Comparison of ENCODE assay signal across 22 mouse cellular contexts in genomic region chr13:63595869-63596268, GRCm38 (mm10). TPM values are rescaled to one million over a fixed set of nuclear protein-coding genes. Genes with fewer than 3 reads are reported as not detected.
A peak's percentile ranks its signal among the peaks of the same experiment; 100 is the strongest.
DNase-seq lines count a peak whose midpoint lies in the region; ATAC-seq lines count a peak whose summit lies in the region.
"Had no signal": no experiment of that assay in that cellular context is flagged by ENCODE, and none has a peak within 500 bp of the region (broad histone marks: within the 10 kb centered on the region; RNA-seq: fewer than 3 reads in every experiment).

No protein-coding gene starts in this region.

- H3K36me3 ChIP-seq in heart, embryonic 11.5 days (ENCODE audit: control insufficient read depth, insufficient read depth, low read length): no peaks in the 10 kb centered on the region
- H3K36me3 ChIP-seq in lung, embryonic 16.5 days (ENCODE audit: control insufficient read depth, insufficient read depth, low read length): no peaks in the 10 kb centered on the region
- no peaks in the 10 kb centered on the region for H3K36me3 ChIP-seq in heart, embryonic 15.5 days
- H3K36me3 ChIP-seq: forebrain, embryonic 12.5 days; stomach, embryonic 15.5 days had no signal

- no peak overlapping the region for H3K4me3 ChIP-seq in heart, embryonic 11.5 days (ENCODE audit: low read depth, low read length)
- H3K4me3 ChIP-seq in lung, embryonic 16.5 days (ENCODE audit: low read length): no peak overlapping the region
- H3K4me3 ChIP-seq in heart, embryonic 15.5 days: no peak overlapping the region
- H3K4me3 ChIP-seq: forebrain, embryonic 12.5 days; layer of hippocampus, adult 2 months; stomach, embryonic 15.5 days had no signal

- H3K9me3 ChIP-seq in heart, embryonic 11.5 days (replicated peaks; ENCODE audit: control insufficient read depth, low read length): no peaks in the 10 kb centered on the region
- H3K9me3 ChIP-seq in lung, embryonic 16.5 days (ENCODE audit: control insufficient read depth, low read length): no peaks in the 10 kb centered on the region
- no peaks in the 10 kb centered on the region for H3K9me3 ChIP-seq in heart, embryonic 15.5 days (replicated peaks)
- H3K9me3 ChIP-seq: forebrain, embryonic 12.5 days; stomach, embryonic 15.5 days had no signal

- no peak overlapping the region for H3K4me2 ChIP-seq in heart, embryonic 11.5 days
- H3K4me2 ChIP-seq in lung, embryonic 16.5 days (ENCODE audit: low read depth, low read length): no peak overlapping the region
- no peak overlapping the region for H3K4me2 ChIP-seq in heart, embryonic 15.5 days
- H3K4me2 ChIP-seq: forebrain, embryonic 12.5 days; stomach, embryonic 15.5 days had no signal

- 48% methylated on average over 7 of the region's 7 CpGs for WGBS in heart, embryonic 11.5 days (ENCODE audit: insufficient replicate concordance)
- 56% methylated on average over 7 of the region's 7 CpGs for WGBS in lung, embryonic 16.5 days
- 58% methylated on average over 7 of the region's 7 CpGs for WGBS in heart, embryonic 15.5 days

- no peaks in the 10 kb centered on the region for H3K4me1 ChIP-seq in heart, embryonic 11.5 days (ENCODE audit: control insufficient read depth, insufficient read depth, low read length)
- H3K4me1 ChIP-seq in lung, embryonic 16.5 days (replicated peaks; ENCODE audit: control insufficient read depth, insufficient read depth, low read length): no peaks in the 10 kb centered on the region
- H3K4me1 ChIP-seq in heart, embryonic 15.5 days (replicated peaks): no peaks in the 10 kb centered on the region
- H3K4me1 ChIP-seq: stomach, embryonic 15.5 days had no signal

- no peak overlapping the region for H3K27ac ChIP-seq in heart, embryonic 11.5 days (ENCODE audit: low read depth, low read length)
- H3K27ac ChIP-seq in lung, embryonic 16.5 days (ENCODE audit: low read length): peak overlapping the region; percentile 48
- peak overlapping the region; percentile 27; the same call in 1 of the 2 replicates for H3K27ac ChIP-seq in heart, embryonic 15.5 days
- H3K27ac ChIP-seq: forebrain, embryonic 12.5 days; layer of hippocampus, adult 2 months; stomach, embryonic 15.5 days had no signal

- H3K9ac ChIP-seq in heart, embryonic 11.5 days (ENCODE audit: low read depth, low read length): no peak overlapping the region
- H3K9ac ChIP-seq in lung, embryonic 16.5 days (ENCODE audit: low read length): no peak overlapping the region
- H3K9ac ChIP-seq in heart, embryonic 15.5 days: no peak overlapping the region
- H3K9ac ChIP-seq: forebrain, embryonic 12.5 days; stomach, embryonic 15.5 days had no signal

- ATAC-seq in heart, embryonic 11.5 days (replicated peaks; ENCODE audit: insufficient number of reproducible peaks, low FRiP score, low TSS enrichment): no peak
- ATAC-seq in lung, embryonic 16.5 days (ENCODE audit: low read depth): no peak
- ATAC-seq in heart, embryonic 15.5 days (replicated peaks; ENCODE audit: insufficient number of reproducible peaks, insufficient read depth, low FRiP score, low read depth): no peak
- ATAC-seq: midbrain, embryonic 16.5 days had no signal

- peak; percentile 6 to 28 for DNase-seq in heart, adult 9 months (ENCODE audit: low spot score in 2 of 2)
- no peak for DNase-seq in lung, postnatal 36 days
- no peak for DNase-seq in gastrocnemius, postnatal 14 days
- no peak for DNase-seq in natural killer cell, adult 2 months (ENCODE audit: low spot score in 2 of 2)
- DNase-seq: cerebellum, adult 18-20 months; cerebellum, postnatal 36 days; gastrocnemius, postnatal 10 days; kidney, adult 8-10 months; kidney, postnatal 14 days; layer of hippocampus, postnatal 36 days; liver; lung, adult 18-20 months; right cerebral cortex, postnatal 25 days; thymus, adult 18-20 months; thymus, postnatal 4 days had no signal

- no peaks in the 10 kb centered on the region for H3K27me3 ChIP-seq in heart, embryonic 11.5 days (ENCODE audit: control insufficient read depth, insufficient read depth, low read length)
- no peaks in the 10 kb centered on the region for H3K27me3 ChIP-seq in lung, embryonic 16.5 days (ENCODE audit: control insufficient read depth, insufficient read depth, low read depth, low read length)
- H3K27me3 ChIP-seq in heart, embryonic 15.5 days: no peaks in the 10 kb centered on the region
- H3K27me3 ChIP-seq: forebrain, embryonic 12.5 days; stomach, embryonic 15.5 days had no signal

- intact Hi-C loops in gastrocnemius, postnatal 14 days (cut with DNase I; ENCODE audit: low total_unique reads): no loop called here

RNA-seq across cellular contexts. Expression of gene Ptch1, which starts 22.5 kb away (rescaled TPM):
- 7.4 and 11.8 TPM in 2 replicates for polyA plus RNA-seq in heart, embryonic 11.5 days (2014; fragmentation: Nextera tagmentation; extraction: Ambion mirVana)
- 33.4 and 34.2 TPM in 2 replicates for polyA plus RNA-seq in lung, embryonic 16.5 days (2015; fragmentation: Nextera tagmentation; extraction: Ambion mirVana)
- polyA plus RNA-seq in heart, embryonic 15.5 days (2015; fragmentation: Nextera tagmentation; extraction: Ambion mirVana): 5.4 and 8.0 TPM in 2 replicates
- 10 to 100 TPM; 10.3 to 15.2 TPM for total RNA-seq in gastrocnemius, postnatal 14 days (2021)

Comparison
In these comparisons a context has a peak if more than half of its experiments do, and no peak if none do; other contexts are left out.
1. DNase-seq: peak in heart, adult 9 months (2 of 2); none in lung, postnatal 36 days (single experiment), gastrocnemius, postnatal 14 days (single experiment) and natural killer cell, adult 2 months (0 of 2).